Mouse (Mus musculus): ENCODE measurements around the gene Topors. TPM values are rescaled to one million over a fixed set of nuclear protein-coding genes. Genes with fewer than 3 reads are reported as not detected.

Gene Topors
- 27.0 and 27.9 TPM in 2 replicates for polyA plus RNA-seq (2015; fragmentation: Nextera tagmentation; extraction: Ambion mirVana)

DNA sequence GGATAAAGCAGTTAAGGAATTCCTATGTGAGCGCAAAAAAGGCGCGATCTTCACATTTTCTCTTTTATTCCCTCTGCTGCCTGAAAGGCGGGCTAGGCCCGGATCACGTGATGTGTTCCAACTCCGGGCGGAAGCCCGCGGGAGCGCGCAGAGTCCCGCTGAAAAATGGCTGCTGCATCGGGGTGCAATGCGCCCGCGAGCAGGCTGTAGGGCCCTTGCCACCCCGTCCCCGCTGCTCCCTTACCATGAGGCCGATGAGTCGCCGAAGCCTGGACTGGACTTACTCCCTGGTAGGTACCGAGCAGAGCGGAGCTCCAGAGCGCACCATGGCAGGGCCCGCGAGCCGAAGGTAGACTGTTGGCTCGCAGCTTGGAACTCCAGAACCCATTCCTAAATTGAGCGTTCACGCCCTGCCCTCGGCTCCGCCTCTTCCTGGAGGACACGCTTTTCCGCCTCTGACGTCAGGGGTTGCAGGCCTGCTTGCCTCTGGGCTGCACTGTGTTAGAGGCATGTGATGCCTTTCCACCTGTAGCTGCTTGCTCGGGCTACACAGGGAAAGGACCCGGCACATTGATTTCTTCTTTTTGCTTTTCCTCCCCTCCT is at the start of gene Topors, which contains the start of gene Smim27:
Topors (minus strand) TSS at position 421 of the 603 bp plus-strand sequence.
Smim27 (plus strand) TSS at position 150 of the 603 bp plus-strand sequence.
- Histone ChIP-seq H3K27me3 (ENCODE audit: control insufficient read depth, insufficient read depth, low read length) (no peaks in the 10 kb centered on the region), H3K27ac (ENCODE audit: low read length) (peak within 1 kb of the TSS; percentile 99), H3K9ac (ENCODE audit: low read length) (peak within 1 kb of the TSS; percentile 90), H3K4me1 (ENCODE audit: control insufficient read depth, insufficient read depth, low read length) (peaks cover 27% of the 10 kb centered on the region), H3K4me2 (ENCODE audit: low read depth, low read length) (peak within 1 kb of the TSS; percentile 81), H3K4me3 (ENCODE audit: low read length) (peak within 1 kb of the TSS; percentile 81), H3K9me3 (replicated peaks; ENCODE audit: control insufficient read depth, low read length) (no peaks in the 10 kb centered on the region), H3K36me3 (ENCODE audit: control insufficient read depth, insufficient read depth) (peaks cover 6% of the 10 kb centered on the region; the same call in 1 of the 2 replicates)
- under 1% methylated on average over 38 of the region's 38 CpGs for WGBS
- ATAC-seq (replicated peaks; ENCODE audit: extremely low read depth, insufficient read depth, low FRiP score), result peak; percentile 94

DNA sequence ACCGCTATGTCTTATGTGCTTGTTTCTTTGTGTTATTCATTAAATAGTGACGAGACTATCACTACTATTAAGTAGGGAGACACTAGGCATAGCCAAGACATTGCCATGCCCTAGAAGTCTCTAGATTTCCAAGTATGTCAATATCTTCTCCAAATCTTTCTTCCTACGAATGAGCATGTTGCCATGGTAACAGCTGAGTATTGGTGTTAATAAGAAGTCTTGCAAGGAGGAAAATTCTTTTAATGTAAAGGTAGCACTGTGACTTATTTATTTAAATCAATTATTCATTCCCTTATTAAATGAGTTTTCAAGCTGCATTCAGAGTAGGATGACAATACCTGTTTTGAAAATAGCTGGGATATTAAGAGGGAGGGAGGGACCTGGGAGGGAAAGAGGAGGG is 47.8 kb upstream of the Topors start:
- Histone ChIP-seq H3K9ac (ENCODE audit: low read length) (no peak overlapping the region), H3K36me3 (ENCODE audit: control insufficient read depth, insufficient read depth) (no peaks in the 10 kb centered on the region), H3K9me3 (replicated peaks; ENCODE audit: control insufficient read depth, low read length) (no peaks in the 10 kb centered on the region), H3K27ac (ENCODE audit: low read length) (no peak overlapping the region), H3K4me2 (ENCODE audit: low read depth, low read length) (no peak overlapping the region), H3K4me1 (ENCODE audit: control insufficient read depth, insufficient read depth, low read length) (no peaks in the 10 kb centered on the region), H3K27me3 (ENCODE audit: control insufficient read depth, insufficient read depth, low read length) (no peaks in the 10 kb centered on the region), H3K4me3 (ENCODE audit: low read length) (no peak overlapping the region)
- 73% methylated on average over 3 of the region's 3 CpGs for WGBS
- no peak for ATAC-seq (replicated peaks; ENCODE audit: extremely low read depth, insufficient read depth, low FRiP score)

DNA sequence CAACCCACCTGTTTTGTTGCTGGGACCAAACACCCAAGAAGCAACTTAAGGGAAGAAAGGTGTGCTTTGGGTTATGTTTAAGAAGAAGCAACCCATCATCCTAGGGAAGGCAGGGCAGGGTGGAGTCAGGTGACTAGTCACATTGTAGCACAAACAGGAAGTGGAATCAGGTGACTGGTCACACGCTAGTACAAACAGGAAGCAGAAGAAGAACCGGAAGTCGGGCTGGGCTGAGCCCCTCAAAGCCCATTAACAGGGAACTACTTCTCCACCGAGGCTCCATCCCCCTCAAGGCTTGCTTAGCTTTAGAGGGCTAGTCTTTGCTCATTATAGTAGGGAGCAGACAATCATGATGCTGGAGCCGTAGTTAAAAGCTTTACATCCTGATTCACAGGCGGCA is 43.4 kb upstream of the Topors start:
- Histone ChIP-seq H3K9ac (ENCODE audit: low read length) (no peak overlapping the region), H3K4me2 (ENCODE audit: low read depth, low read length) (no peak overlapping the region), H3K4me3 (ENCODE audit: low read length) (no peak overlapping the region), H3K27me3 (ENCODE audit: control insufficient read depth, insufficient read depth, low read length) (no peaks in the 10 kb centered on the region), H3K9me3 (replicated peaks; ENCODE audit: control insufficient read depth, low read length) (no peaks in the 10 kb centered on the region), H3K4me1 (ENCODE audit: control insufficient read depth, insufficient read depth, low read length) (no peaks in the 10 kb centered on the region), H3K36me3 (ENCODE audit: control insufficient read depth, insufficient read depth) (no peaks in the 10 kb centered on the region), H3K27ac (ENCODE audit: low read length) (no peak overlapping the region)
- WGBS, result 65% methylated on average over 6 of the region's 6 CpGs
- no peak for ATAC-seq (replicated peaks; ENCODE audit: extremely low read depth, insufficient read depth, low FRiP score)

DNA sequence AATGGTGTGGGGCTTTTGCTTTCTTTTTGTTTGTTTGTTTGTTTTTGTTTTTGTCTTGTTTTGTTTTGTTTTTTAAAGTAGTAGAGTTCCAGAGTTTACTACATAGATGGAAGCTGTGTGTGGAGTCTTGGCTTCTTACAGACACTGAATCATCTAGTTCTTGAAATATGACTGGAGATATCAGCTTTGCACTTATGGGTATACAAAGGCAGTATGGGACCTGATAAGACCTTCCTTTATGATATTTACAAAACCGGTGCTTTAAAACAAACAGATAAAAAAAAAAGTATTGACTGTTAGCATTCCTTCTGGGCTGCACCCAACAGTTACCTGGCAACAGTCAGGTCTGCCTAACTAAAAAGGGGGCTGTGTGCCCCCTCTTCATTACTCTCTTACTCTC is 42.6 kb upstream of the Topors start:
- Histone ChIP-seq H3K4me1 (ENCODE audit: control insufficient read depth, insufficient read depth, low read length) (no peaks in the 10 kb centered on the region), H3K36me3 (ENCODE audit: control insufficient read depth, insufficient read depth) (no peaks in the 10 kb centered on the region), H3K4me2 (ENCODE audit: low read depth, low read length) (no peak overlapping the region), H3K4me3 (ENCODE audit: low read length) (no peak overlapping the region), H3K9me3 (replicated peaks; ENCODE audit: control insufficient read depth, low read length) (no peaks in the 10 kb centered on the region), H3K27me3 (ENCODE audit: control insufficient read depth, insufficient read depth, low read length) (no peaks in the 10 kb centered on the region), H3K27ac (ENCODE audit: low read length) (no peak overlapping the region), H3K9ac (ENCODE audit: low read length) (no peak overlapping the region)
- no peak for ATAC-seq (replicated peaks; ENCODE audit: extremely low read depth, insufficient read depth, low FRiP score)
- WGBS, result 67% methylated on average over 1 of the region's 1 CpGs

DNA sequence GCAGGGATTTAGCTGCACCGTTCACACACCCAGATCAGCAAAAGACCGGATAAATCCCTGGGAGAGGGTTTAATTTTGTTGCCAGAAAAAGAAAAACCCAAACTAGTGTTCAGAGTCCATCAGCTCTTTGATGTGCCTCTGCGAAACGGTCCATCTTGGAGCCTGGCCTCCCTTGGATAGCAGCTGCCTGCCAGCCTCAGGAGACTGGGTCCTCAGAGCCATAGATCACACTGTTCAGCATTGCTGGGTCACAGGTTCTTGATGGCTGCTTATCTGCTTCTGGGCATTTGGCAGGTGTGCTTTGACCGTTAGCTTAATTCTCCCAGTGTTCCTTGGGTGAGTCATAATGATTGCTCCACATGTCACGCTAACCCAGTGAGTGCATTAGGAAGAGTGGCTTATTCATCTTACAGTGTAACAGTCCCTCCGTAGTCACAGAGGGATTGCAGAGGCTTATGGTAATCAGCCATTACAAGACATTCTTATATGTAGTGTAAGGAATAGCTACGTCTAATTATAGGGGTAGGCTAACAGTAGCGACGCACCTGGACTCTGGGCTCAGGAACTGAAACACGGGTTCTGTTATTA is 41.2 kb upstream of the Topors start:
- Histone ChIP-seq H3K4me3 (ENCODE audit: low read length) (no peak overlapping the region), H3K4me2 (ENCODE audit: low read depth, low read length) (no peak overlapping the region), H3K27me3 (ENCODE audit: control insufficient read depth, insufficient read depth, low read length) (no peaks in the 10 kb centered on the region), H3K27ac (ENCODE audit: low read length) (no peak overlapping the region), H3K9me3 (replicated peaks; ENCODE audit: control insufficient read depth, low read length) (no peaks in the 10 kb centered on the region), H3K4me1 (ENCODE audit: control insufficient read depth, insufficient read depth, low read length) (no peaks in the 10 kb centered on the region), H3K36me3 (ENCODE audit: control insufficient read depth, insufficient read depth) (no peaks in the 10 kb centered on the region), H3K9ac (ENCODE audit: low read length) (no peak overlapping the region)
- 71% methylated on average over 11 of the region's 11 CpGs for WGBS
- ATAC-seq (replicated peaks; ENCODE audit: extremely low read depth, insufficient read depth, low FRiP score), result no peak

DNA sequence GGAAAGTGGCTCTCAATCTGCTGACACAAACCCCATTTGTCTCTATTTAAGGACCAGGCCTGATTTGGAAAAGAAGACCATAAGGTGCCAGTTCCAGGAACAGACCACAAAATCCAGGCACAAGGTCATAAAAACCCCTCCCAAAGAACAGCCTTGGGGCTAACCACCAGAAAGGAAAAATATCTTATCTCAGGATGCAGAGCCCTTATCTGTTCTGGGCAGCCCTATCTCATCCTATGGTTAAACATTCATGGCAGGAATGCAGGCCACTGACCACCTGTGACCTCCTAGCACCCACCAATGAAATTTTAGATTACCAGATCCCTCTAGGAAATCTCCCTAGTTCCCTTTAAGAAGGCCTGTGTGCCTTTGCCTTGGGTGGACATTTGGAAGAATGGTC is 40.0 kb upstream of the Topors start:
- Histone ChIP-seq H3K4me3 (ENCODE audit: low read length) (no peak overlapping the region), H3K36me3 (ENCODE audit: control insufficient read depth, insufficient read depth) (no peaks in the 10 kb centered on the region), H3K4me2 (ENCODE audit: low read depth, low read length) (no peak overlapping the region), H3K27me3 (ENCODE audit: control insufficient read depth, insufficient read depth, low read length) (no peaks in the 10 kb centered on the region), H3K9ac (ENCODE audit: low read length) (no peak overlapping the region), H3K4me1 (ENCODE audit: control insufficient read depth, insufficient read depth, low read length) (no peaks in the 10 kb centered on the region), H3K27ac (ENCODE audit: low read length) (no peak overlapping the region), H3K9me3 (replicated peaks; ENCODE audit: control insufficient read depth, low read length) (no peaks in the 10 kb centered on the region)
- ATAC-seq (replicated peaks; ENCODE audit: extremely low read depth, insufficient read depth, low FRiP score), result no peak

DNA sequence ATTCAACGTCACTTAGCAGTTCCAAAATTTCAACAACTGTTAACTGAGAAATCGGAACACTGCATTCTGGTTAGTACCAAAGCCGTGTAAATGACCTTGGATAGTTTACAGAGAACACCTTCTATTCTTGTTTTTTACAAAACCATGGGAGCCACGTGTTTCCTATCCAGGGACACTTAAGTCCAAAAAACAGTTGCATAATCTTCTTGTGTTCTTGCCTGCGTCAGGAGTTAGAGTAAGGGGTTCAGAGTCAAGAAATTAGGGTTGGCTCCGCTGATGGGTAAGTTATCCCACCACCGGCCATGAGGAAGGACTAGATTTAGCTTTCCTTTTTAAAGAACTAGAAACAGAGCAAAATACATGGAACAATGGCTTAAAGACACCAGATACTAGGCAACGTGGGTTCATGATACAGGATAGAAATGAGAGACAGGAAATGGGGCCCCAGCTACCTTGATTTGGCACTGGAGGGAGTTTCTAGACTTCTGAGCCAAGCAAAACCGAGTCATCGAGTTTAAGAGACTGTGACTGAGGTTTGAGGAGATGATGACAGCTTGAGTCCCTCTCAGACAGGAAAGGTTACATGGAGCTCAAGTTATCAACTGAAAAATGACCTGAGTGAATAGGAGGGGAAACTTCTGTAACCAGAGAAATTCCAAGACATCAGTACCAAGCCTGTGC is 32.9 kb upstream of the Topors start:
- no peaks in the 10 kb centered on the region for H3K36me3 ChIP-seq (ENCODE audit: control insufficient read depth, insufficient read depth)
- no peak overlapping the region for H3K27ac ChIP-seq (ENCODE audit: low read length)
- H3K4me3 ChIP-seq (ENCODE audit: low read length), result no peak overlapping the region
- H3K4me2 ChIP-seq (ENCODE audit: low read depth, low read length), result no peak overlapping the region
- no peaks in the 10 kb centered on the region for H3K27me3 ChIP-seq (ENCODE audit: control insufficient read depth, insufficient read depth, low read length)
- H3K4me1 ChIP-seq (ENCODE audit: control insufficient read depth, insufficient read depth, low read length), result peaks cover 4% of the 10 kb centered on the region
- ATAC-seq (replicated peaks; ENCODE audit: extremely low read depth, insufficient read depth, low FRiP score), result no peak
- WGBS, result 53% methylated on average over 10 of the region's 10 CpGs
- no peak overlapping the region for H3K9ac ChIP-seq (ENCODE audit: low read length)
- H3K9me3 ChIP-seq (replicated peaks; ENCODE audit: control insufficient read depth, low read length), result no peaks in the 10 kb centered on the region

DNA sequence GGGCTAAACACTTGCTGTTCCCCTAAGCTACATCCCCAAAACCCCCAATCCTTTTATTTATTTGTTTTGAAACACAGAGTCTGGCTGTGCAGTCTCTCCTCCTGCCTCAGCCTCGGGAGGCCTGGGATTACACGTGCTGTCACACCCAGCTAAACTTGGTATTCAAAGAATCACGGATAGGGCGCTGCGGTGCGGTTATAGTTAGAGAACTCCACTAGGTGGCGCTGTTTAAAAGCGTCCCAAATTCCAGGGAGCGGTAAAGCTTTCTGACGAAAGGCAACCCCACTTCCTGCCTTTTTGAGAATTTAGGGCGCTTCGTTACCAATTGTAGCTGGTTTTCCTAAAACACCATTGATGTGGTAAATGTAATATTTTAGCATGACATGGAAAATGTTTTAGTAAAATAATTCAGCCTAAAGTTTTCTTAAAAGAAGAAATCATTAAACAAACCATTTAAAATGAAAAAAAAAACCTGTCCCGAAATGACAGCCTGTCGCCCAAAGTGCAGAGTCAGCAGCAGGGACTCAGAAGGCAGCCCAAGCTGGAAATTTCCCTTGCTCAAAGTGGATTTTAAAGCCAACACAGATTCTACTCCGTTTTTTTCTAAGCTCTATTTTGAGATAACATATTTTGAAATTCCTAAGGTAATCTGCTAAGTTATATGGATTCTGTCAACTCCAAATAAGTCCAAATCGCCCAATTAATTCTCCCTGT is 31.6 kb upstream of the Topors start:
- H3K27ac ChIP-seq (ENCODE audit: low read length), result no peak overlapping the region
- H3K27me3 ChIP-seq (ENCODE audit: control insufficient read depth, insufficient read depth, low read length), result no peaks in the 10 kb centered on the region
- WGBS, result 9% methylated on average over 16 of the region's 16 CpGs
- ATAC-seq (replicated peaks; ENCODE audit: extremely low read depth, insufficient read depth, low FRiP score), result 0 out of 2 replicates have a peak, but pooled peaks have one; percentile 41
- H3K4me3 ChIP-seq (ENCODE audit: low read length), result peak overlapping the region; percentile 15
- peaks cover 4% of the 10 kb centered on the region for H3K4me1 ChIP-seq (ENCODE audit: control insufficient read depth, insufficient read depth, low read length)
- no peak overlapping the region for H3K9ac ChIP-seq (ENCODE audit: low read length)
- H3K4me2 ChIP-seq (ENCODE audit: low read depth, low read length), result peak overlapping the region; percentile 54; the same call in 1 of the 2 replicates
- no peaks in the 10 kb centered on the region for H3K36me3 ChIP-seq (ENCODE audit: control insufficient read depth, insufficient read depth)
- H3K9me3 ChIP-seq (replicated peaks; ENCODE audit: control insufficient read depth, low read length), result 0 out of 2 replicates have a peak, but pooled peaks cover 2% of the 10 kb centered on the region

All from heart, embryonic 16.5 days (tissue).